Mouse (Mus musculus) testis, adult 2 months (tissue): ENCODE measurements at regions not wholly inside any gene's neighbourhood (a gene's known extent, or its start where the extent isn't known, plus 50 kb on each side); places are given as distances from the start of the nearest gene placed in this dataset.
"Not testable (repeated sequence)": the region's sequence is repeated elsewhere in the genome, so short reads cannot be mapped to it uniquely, and the experiment has no call there.

ENCODE experiments used
- CTCF ChIP-seq: fragments of 200-500 bp; IDR thresholded peaks from 2 replicates; pipeline ENCODE4 v1.5.1; 2012; ENCODE audit warnings: low read depth, mild to moderate bottlenecking, inconsistent platforms, low read length, moderate library complexity; ENCODE audit not compliant: control insufficient read depth, insufficient read depth, insufficient replicate concordance
- POLR2A ChIP-seq: fragments of 200-500 bp; IDR thresholded peaks from 2 replicates; pipeline ENCODE4 v1.6.1; 2012; ENCODE audit warnings: low read depth, mild to moderate bottlenecking, inconsistent platforms, low read length, moderate library complexity; ENCODE audit not compliant: control insufficient read depth

DNA sequence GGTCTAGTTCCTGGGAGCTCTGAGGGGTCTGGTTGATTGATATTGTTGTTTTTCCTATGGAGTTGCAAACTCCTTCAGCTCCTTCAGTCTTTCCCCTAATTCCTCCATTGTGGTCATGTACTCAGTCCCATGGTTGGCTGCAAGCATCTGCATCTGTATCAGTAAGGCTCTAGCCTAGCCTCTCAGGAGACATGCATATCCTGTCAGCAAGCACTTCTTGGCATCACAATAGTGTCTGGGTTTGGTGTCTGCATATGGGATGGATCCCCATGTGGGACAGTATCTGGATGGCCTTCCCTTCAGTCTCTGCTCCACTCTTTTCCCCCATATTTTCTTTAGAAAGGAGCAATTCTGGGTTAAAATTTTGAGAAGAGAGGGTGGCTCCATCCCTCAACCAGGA, 205.7 kb upstream of the Tmprss15 start:
- TF ChIP-seq CTCF, POLR2A: not testable (repeated sequence)
